Mouse (Mus musculus): ENCODE data around the gene Smad5. TPM values are rescaled to one million over a fixed set of nuclear protein-coding genes. Genes with fewer than 3 reads are reported as not detected.

Smad5 gene
- polyA plus RNA-seq, 1 experiment from 2014 or later = 56.4 TPM

GRCm38 (mm10) chr13:56741691-56742090 lies 38.9 kb downstream of the Smad5 start:
- Histone ChIP-seq H3K27me3 (ENCODE audit: control insufficient read depth, insufficient read depth, low read length) (no peaks in the 10 kb centered on the region), H3K27ac (ENCODE audit: low read depth, low read length) (no peak overlapping the region), H3K9me3 (ENCODE audit: control insufficient read depth, low read length) (no peaks in the 10 kb centered on the region), H3K36me3 (ENCODE audit: control insufficient read depth, insufficient read depth, low read length) (peaks cover 9% of the 10 kb centered on the region), H3K4me1 (ENCODE audit: control insufficient read depth, insufficient read depth, low read length) (no peaks in the 10 kb centered on the region), H3K9ac (ENCODE audit: low read length) (no peak overlapping the region), H3K4me2 (ENCODE audit: low read depth) (no peak overlapping the region), H3K4me3 (ENCODE audit: low read depth, low read length) (no peak overlapping the region)
- WGBS = 89% methylated on average over 7 of the region's 7 CpGs
- DNase-seq (ENCODE audit: low spot score) = no peak
- no peak for ATAC-seq (ENCODE audit: insufficient read depth, low FRiP score, low TSS enrichment)

GRCm38 (mm10) chr13:56742325-56742901 lies 39.6 kb downstream of the Smad5 start:
- H3K9ac ChIP-seq (ENCODE audit: low read length) = no peak overlapping the region
- DNase-seq (ENCODE audit: low spot score) (no peak), ATAC-seq (ENCODE audit: insufficient read depth, low FRiP score, low TSS enrichment) (no peak)
- H3K4me2 ChIP-seq (ENCODE audit: low read depth) = no peak overlapping the region
- H3K4me3 ChIP-seq (ENCODE audit: low read depth, low read length) = no peak overlapping the region
- H3K4me1 ChIP-seq (ENCODE audit: control insufficient read depth, insufficient read depth, low read length) = no peaks in the 10 kb centered on the region
- WGBS = 74% methylated on average over 6 of the region's 6 CpGs
- H3K27ac ChIP-seq (ENCODE audit: low read depth, low read length) = no peak overlapping the region
- H3K27me3 ChIP-seq (ENCODE audit: control insufficient read depth, insufficient read depth, low read length) = no peaks in the 10 kb centered on the region
- peaks cover 7% of the 10 kb centered on the region for H3K36me3 ChIP-seq (ENCODE audit: control insufficient read depth, insufficient read depth, low read length)
- no peaks in the 10 kb centered on the region for H3K9me3 ChIP-seq (ENCODE audit: control insufficient read depth, low read length)

- peaks cover 12% of the 10 kb centered on the region for H3K27me3 ChIP-seq (ENCODE audit: control insufficient read depth, insufficient read depth, low read length)
- ATAC-seq (ENCODE audit: insufficient read depth, low FRiP score, low TSS enrichment) (no peak), DNase-seq (ENCODE audit: low spot score) (no peak)
- H3K9ac ChIP-seq (ENCODE audit: low read length) = no peak overlapping the region
- H3K4me3 ChIP-seq (ENCODE audit: low read depth, low read length) = no peak overlapping the region
- no peaks in the 10 kb centered on the region for H3K9me3 ChIP-seq (ENCODE audit: control insufficient read depth, low read length)
- H3K4me1 ChIP-seq (ENCODE audit: control insufficient read depth, insufficient read depth, low read length) = no peaks in the 10 kb centered on the region
- H3K4me2 ChIP-seq (ENCODE audit: low read depth) = no peak overlapping the region
- no peak overlapping the region for H3K27ac ChIP-seq (ENCODE audit: low read depth, low read length)
- H3K36me3 ChIP-seq (ENCODE audit: control insufficient read depth, insufficient read depth, low read length) = no peaks in the 10 kb centered on the region; the same call in 1 of the 2 replicates
- WGBS = 79% methylated on average over 10 of the region's 10 CpGs
Measured at GRCm38 (mm10) chr13:56746739-56747532, 44.1 kb downstream of the Smad5 start.

GRCm38 (mm10) chr13:56747554-56747953 lies 44.7 kb downstream of the Smad5 start:
- H3K4me3 ChIP-seq (ENCODE audit: low read depth, low read length) = no peak overlapping the region
- H3K36me3 ChIP-seq (ENCODE audit: control insufficient read depth, insufficient read depth, low read length) = no peaks in the 10 kb centered on the region; the same call in 1 of the 2 replicates
- no peak overlapping the region for H3K4me2 ChIP-seq (ENCODE audit: low read depth)
- no peak overlapping the region for H3K27ac ChIP-seq (ENCODE audit: low read depth, low read length)
- H3K4me1 ChIP-seq (ENCODE audit: control insufficient read depth, insufficient read depth, low read length) = no peaks in the 10 kb centered on the region
- no peaks in the 10 kb centered on the region for H3K9me3 ChIP-seq (ENCODE audit: control insufficient read depth, low read length)
- DNase-seq (ENCODE audit: low spot score) (no peak), ATAC-seq (ENCODE audit: insufficient read depth, low FRiP score, low TSS enrichment) (no peak)
- H3K9ac ChIP-seq (ENCODE audit: low read length) = no peak overlapping the region
- 76% methylated on average over 8 of the region's 8 CpGs for WGBS
- H3K27me3 ChIP-seq (ENCODE audit: control insufficient read depth, insufficient read depth, low read length) = peaks cover 18% of the 10 kb centered on the region

GRCm38 (mm10) chr13:56749377-56749776 lies 46.6 kb downstream of the Smad5 start:
- no peak overlapping the region for H3K4me3 ChIP-seq (ENCODE audit: low read depth, low read length)
- no peak overlapping the region for H3K9ac ChIP-seq (ENCODE audit: low read length)
- H3K27me3 ChIP-seq (ENCODE audit: control insufficient read depth, insufficient read depth, low read length) = peaks cover 36% of the 10 kb centered on the region
- 83% methylated on average over 7 of the region's 7 CpGs for WGBS
- H3K27ac ChIP-seq (ENCODE audit: low read depth, low read length) = no peak overlapping the region
- no peak for DNase-seq (ENCODE audit: low spot score)
- no peak for ATAC-seq (ENCODE audit: insufficient read depth, low FRiP score, low TSS enrichment)
- H3K36me3 ChIP-seq (ENCODE audit: control insufficient read depth, insufficient read depth, low read length) = no peaks in the 10 kb centered on the region; the same call in 1 of the 2 replicates
- no peaks in the 10 kb centered on the region for H3K9me3 ChIP-seq (ENCODE audit: control insufficient read depth, low read length)
- peaks cover 8% of the 10 kb centered on the region; the same call in 1 of the 2 replicates for H3K4me1 ChIP-seq (ENCODE audit: control insufficient read depth, insufficient read depth, low read length)
- H3K4me2 ChIP-seq (ENCODE audit: low read depth) = no peak overlapping the region

- H3K9me3 ChIP-seq (ENCODE audit: control insufficient read depth, low read length) = no peaks in the 10 kb centered on the region
- peaks cover 41% of the 10 kb centered on the region for H3K27me3 ChIP-seq (ENCODE audit: control insufficient read depth, insufficient read depth, low read length)
- no peak overlapping the region for H3K27ac ChIP-seq (ENCODE audit: low read depth, low read length)
- H3K4me2 ChIP-seq (ENCODE audit: low read depth) = no peak overlapping the region
- no peak for ATAC-seq (ENCODE audit: insufficient read depth, low FRiP score, low TSS enrichment)
- no peaks in the 10 kb centered on the region; the same call in 1 of the 2 replicates for H3K36me3 ChIP-seq (ENCODE audit: control insufficient read depth, insufficient read depth, low read length)
- no peak overlapping the region for H3K4me3 ChIP-seq (ENCODE audit: low read depth, low read length)
- no peak overlapping the region for H3K9ac ChIP-seq (ENCODE audit: low read length)
- DNase-seq (ENCODE audit: low spot score) = no peak
- peaks cover 8% of the 10 kb centered on the region; the same call in 1 of the 2 replicates for H3K4me1 ChIP-seq (ENCODE audit: control insufficient read depth, insufficient read depth, low read length)
- WGBS = 21% methylated on average over 5 of the region's 5 CpGs
Measured at GRCm38 (mm10) chr13:56751774-56752173, 49.0 kb downstream of the Smad5 start.

GRCm38 (mm10) chr13:56752474-56753191 lies 49.8 kb downstream of the Smad5 start:
- peak; percentile 58 for DNase-seq (ENCODE audit: low spot score)
- peak overlapping the region; percentile 46 for H3K4me3 ChIP-seq (ENCODE audit: low read depth, low read length)
- H3K27ac ChIP-seq (ENCODE audit: low read depth, low read length) = no peak overlapping the region
- peaks cover 41% of the 10 kb centered on the region for H3K27me3 ChIP-seq (ENCODE audit: control insufficient read depth, insufficient read depth, low read length)
- peak overlapping the region; percentile 31; the same call in 1 of the 2 replicates for H3K9ac ChIP-seq (ENCODE audit: low read length)
- no peaks in the 10 kb centered on the region for H3K9me3 ChIP-seq (ENCODE audit: control insufficient read depth, low read length)
- H3K4me1 ChIP-seq (ENCODE audit: control insufficient read depth, insufficient read depth, low read length) = peaks cover 8% of the 10 kb centered on the region; the same call in 1 of the 2 replicates
- H3K4me2 ChIP-seq (ENCODE audit: low read depth) = peak overlapping the region; percentile 84
- no peaks in the 10 kb centered on the region for H3K36me3 ChIP-seq (ENCODE audit: control insufficient read depth, insufficient read depth, low read length)
- WGBS = under 1% methylated on average over 41 of the region's 41 CpGs
- no peak for ATAC-seq (ENCODE audit: insufficient read depth, low FRiP score, low TSS enrichment)

GRCm38 (mm10) chr13:56753192-56753951 lies 50.6 kb downstream of the Smad5 start, which contains the start of gene Gm45623:
Gene Gm45623 (minus strand): TSS chr13:56753827.
- 1% methylated on average over 68 of the region's 71 CpGs for whole genome bisulfite sequencing
- peak within 1 kb of the TSS; percentile 84 for H3K4me2 ChIP-seq (ENCODE audit: low read depth)
- peak within 1 kb of the TSS; percentile 46 for H3K4me3 ChIP-seq (ENCODE audit: low read depth, low read length)
- DNase-seq (ENCODE audit: low spot score) (peak; percentile 52), ATAC-seq (ENCODE audit: insufficient read depth, low FRiP score, low TSS enrichment) (no peak)
- peaks cover 41% of the 10 kb centered on the region for H3K27me3 ChIP-seq (ENCODE audit: control insufficient read depth, insufficient read depth, low read length)
- no peaks in the 10 kb centered on the region for H3K9me3 ChIP-seq (ENCODE audit: control insufficient read depth, low read length)
- peaks cover 8% of the 10 kb centered on the region; the same call in 1 of the 2 replicates for H3K4me1 ChIP-seq (ENCODE audit: control insufficient read depth, insufficient read depth, low read length)
- no peaks in the 10 kb centered on the region for H3K36me3 ChIP-seq (ENCODE audit: control insufficient read depth, insufficient read depth, low read length)
- no peak within 1 kb of the TSS for H3K27ac ChIP-seq (ENCODE audit: low read depth, low read length)
- H3K9ac ChIP-seq (ENCODE audit: low read length) = peak within 1 kb of the TSS; percentile 31

Measured in neural tube, embryonic 11.5 days (tissue).